Mouse (Mus musculus) limb, embryonic 15.5 days (tissue): Measurements from ENCODE around the gene Serpina7. TPM values are rescaled to one million over a fixed set of nuclear protein-coding genes. Genes with fewer than 3 reads are reported as not detected.

Experiments
- polyA plus RNA-seq: library from polyadenylated mRNA; unstranded; fragments of >200 nt; fragmentation: Nextera tagmentation; extraction: Ambion mirVana; gene quantifications from 2 replicates; pipeline ENCODE4 v1.2.1, GENCODE M21; 2015

Gene Serpina7
- polyA plus RNA-seq, 1 experiment from 2014 or later, result 0.10 TPM

Other genes with a start within 250 kb of the Serpina7 start
- gene Nrk, start 170.8 kb downstream of the Serpina7 start, polyA plus RNA-seq, result 65.0 and 89.3 TPM in 2 replicates
- gene 4930513O06Rik, start 1.0 kb upstream of the Serpina7 start, polyA plus RNA-seq, result not detected in 2 replicates
- gene 4933428M09Rik, start 94.0 kb upstream of the Serpina7 start, polyA plus RNA-seq, result not detected in 2 replicates
- gene Mum1l1, start 124.8 kb upstream of the Serpina7 start, polyA plus RNA-seq, result 34.8 and 36.5 TPM in 2 replicates
- gene Trap1a, start 248.4 kb upstream of the Serpina7 start, polyA plus RNA-seq, result not detected in 2 replicates